Mouse (Mus musculus) kidney, adult 2 months (tissue): ENCODE measurements around the gene Sorcs1. TPM values are rescaled to one million over a fixed set of nuclear protein-coding genes. Genes with fewer than 3 reads are reported as not detected.

Experiments used
- DNase-seq: peaks from one replicate; pipeline ENCODE4 v3.0.0; 2021
- H3K27ac ChIP-seq: fragments of 200-500 bp; 2 replicates; pipeline ENCODE4 v1.5.1; 2012; ENCODE audit warnings: low read depth, low read length, control low read depth, inconsistent platforms; ENCODE audit not compliant: insufficient read depth
- H3K27me3 ChIP-seq: fragments of 200-500 bp; replicated peaks from 2 replicates; pipeline ENCODE4 v1.6.1; 2012; ENCODE audit warnings: mild to moderate bottlenecking, moderate library complexity, low read length, inconsistent platforms; ENCODE audit not compliant: control insufficient read depth, insufficient read depth
- H3K36me3 ChIP-seq: fragments of 200-500 bp; 2 replicates; pipeline ENCODE4 v1.6.1; 2012; ENCODE audit warnings: mild to moderate bottlenecking, moderate library complexity, low read length, inconsistent platforms; ENCODE audit not compliant: control insufficient read depth, insufficient read depth
- H3K4me1 ChIP-seq: fragments of 200-500 bp; 2 replicates; pipeline ENCODE4 v1.6.1; 2011; ENCODE audit warnings: low read length; ENCODE audit not compliant: control insufficient read depth, insufficient read depth
- H3K4me3 ChIP-seq: fragments of 200-500 bp; 2 replicates; pipeline ENCODE4 v1.5.1; 2011; ENCODE audit warnings: mild to moderate bottlenecking, low read depth, low read length, control low read depth; ENCODE audit not compliant: insufficient read depth
- CTCF ChIP-seq: fragments of 200-500 bp; conservative IDR thresholded peaks from 2 replicates; pipeline ENCODE4 v1.5.1; 2011; ENCODE audit warnings: low read depth, mild to moderate bottlenecking, control low read depth, low read length, moderate library complexity, mixed read lengths; ENCODE audit not compliant: insufficient read depth, insufficient read length
- POLR2A ChIP-seq: fragments of 200-500 bp; IDR thresholded peaks from one replicate; pipeline ENCODE4 v1.6.1; 2011; ENCODE audit warnings: low read depth, low read length, control low read depth
- WGBS: fragments of 180-500 bp; shearing (Covaris S2); methylation state at CpG from one replicate; pipeline ENCODE4 v1.1.7; 2018; 5-methylcytosine and 5-hydroxymethylcytosine counted together
- polyA plus RNA-seq: library from polyadenylated mRNA; depleted of rRNA; stranded (reverse); fragments of >200 nt; gene quantifications from 2 replicates; pipeline ENCODE4 v1.2.3, GENCODE M21; 2012

Sorcs1 gene
- polyA plus RNA-seq, 1 experiment: 0.30 TPM

GRCm38 (mm10) chr19:50614013-50614412 lies 64.4 kb downstream of the Sorcs1 start:
- Histone ChIP-seq H3K4me1 (no peaks in the 10 kb centered on the region), H3K4me3 (no peak overlapping the region), H3K36me3 (no peaks in the 10 kb centered on the region), H3K27ac (no peak overlapping the region), H3K27me3 (no peaks in the 10 kb centered on the region)
- 35% methylated on average over 9 of the region's 9 CpGs for WGBS
- DNase-seq: no peak
- no peak for TF ChIP-seq CTCF
- no peak for TF ChIP-seq POLR2A

- TF ChIP-seq CTCF: no peak
- TF ChIP-seq POLR2A: no peak
- no peak overlapping the region for H3K4me3 ChIP-seq
- DNase-seq: no peak
- H3K27me3 ChIP-seq: no peaks in the 10 kb centered on the region
- H3K36me3 ChIP-seq: no peaks in the 10 kb centered on the region
- 44% methylated on average over 3 of the region's 3 CpGs for WGBS
- H3K4me1 ChIP-seq: no peaks in the 10 kb centered on the region
- H3K27ac ChIP-seq: no peak overlapping the region
These were observed 66.8 kb downstream of the Sorcs1 start for GRCm38 (mm10) chr19:50611619-50612018.

GRCm38 (mm10) chr19:50603882-50604281 lies 74.6 kb downstream of the Sorcs1 start:
- TF ChIP-seq POLR2A: no peak
- TF ChIP-seq CTCF: no peak
- Histone ChIP-seq H3K27me3 (no peaks in the 10 kb centered on the region), H3K36me3 (no peaks in the 10 kb centered on the region), H3K4me3 (no peak overlapping the region), H3K27ac (no peak overlapping the region), H3K4me1 (no peaks in the 10 kb centered on the region)
- no peak for DNase-seq
- WGBS: 44% methylated on average over 4 of the region's 4 CpGs

- no peaks in the 10 kb centered on the region for H3K27me3 ChIP-seq
- 78% methylated on average over 5 of the region's 5 CpGs for WGBS
- H3K4me3 ChIP-seq: no peak overlapping the region
- no peak for DNase-seq
- no peak overlapping the region for H3K27ac ChIP-seq
- H3K36me3 ChIP-seq: no peaks in the 10 kb centered on the region
- H3K4me1 ChIP-seq: no peaks in the 10 kb centered on the region
- TF ChIP-seq CTCF (no peak), POLR2A (no peak)
These were observed 75.1 kb downstream of the Sorcs1 start for GRCm38 (mm10) chr19:50603380-50603779.

GRCm38 (mm10) chr19:50597300-50597699 lies 81.1 kb downstream of the Sorcs1 start:
- 74% methylated on average over 4 of the region's 4 CpGs for WGBS
- H3K4me3 ChIP-seq: no peak overlapping the region
- H3K36me3 ChIP-seq: no peaks in the 10 kb centered on the region
- no peaks in the 10 kb centered on the region for H3K4me1 ChIP-seq
- H3K27me3 ChIP-seq: no peaks in the 10 kb centered on the region
- DNase-seq: no peak
- TF ChIP-seq POLR2A (no peak), CTCF (no peak)
- no peak overlapping the region for H3K27ac ChIP-seq

GRCm38 (mm10) chr19:50586182-50586581 lies 92.3 kb downstream of the Sorcs1 start:
- WGBS: 91% methylated on average over 5 of the region's 5 CpGs
- no peaks in the 10 kb centered on the region for H3K36me3 ChIP-seq
- no peak for DNase-seq

GRCm38 (mm10) chr19:50582952-50583351 lies 95.5 kb downstream of the Sorcs1 start:
- Histone ChIP-seq H3K27ac (no peak overlapping the region), H3K4me3 (no peak overlapping the region), H3K36me3 (no peaks in the 10 kb centered on the region), H3K27me3 (no peaks in the 10 kb centered on the region), H3K4me1 (peaks cover 2% of the 10 kb centered on the region; the same call in 1 of the 2 replicates)
- DNase-seq: peak; percentile 72
- TF ChIP-seq POLR2A: no peak
- TF ChIP-seq CTCF: no peak

More at GRCm38 (mm10) chr19:50586182-50586581, 92.3 kb downstream of the Sorcs1 start:
- no peak for TF ChIP-seq CTCF
- TF ChIP-seq POLR2A: no peak
- Histone ChIP-seq H3K27ac (no peak overlapping the region), H3K4me3 (no peak overlapping the region), H3K27me3 (no peaks in the 10 kb centered on the region), H3K4me1 (peaks cover 2% of the 10 kb centered on the region; the same call in 1 of the 2 replicates)
